Mouse (Mus musculus) lung, postnatal 36 days (tissue): ENCODE measurements around the gene Vdr.
A peak's percentile ranks its signal among the peaks of the same experiment; 100 is the strongest.

ENCODE experiments used
- DNase-seq: peaks from one replicate; pipeline ENCODE4 v3.0.0; 2022; ENCODE audit warnings: mixed read lengths

The Vdr gene

GRCm38 (mm10) chr15:97910530-97910929 is at the start of gene Vdr:
TSS of gene Vdr (minus strand) at chr15:97910630.
- DNase-seq: no peak

- DNase-seq: no peak
Measured at GRCm38 (mm10) chr15:97956416-97956815, 46.0 kb upstream of the Vdr start.

GRCm38 (mm10) chr15:97955742-97956141 is 45.3 kb upstream of the Vdr start:
- DNase-seq: no peak

- DNase-seq: no peak
Measured at GRCm38 (mm10) chr15:97955286-97955685, 44.9 kb upstream of the Vdr start.

GRCm38 (mm10) chr15:97954671-97955070 is 44.2 kb upstream of the Vdr start:
- DNase-seq: no peak

- DNase-seq: no peak
Measured at GRCm38 (mm10) chr15:97952889-97953189, 42.4 kb upstream of the Vdr start.

GRCm38 (mm10) chr15:97952137-97952888 is 41.9 kb upstream of the Vdr start:
- peak; percentile 69 for DNase-seq

- DNase-seq: no peak
Measured at GRCm38 (mm10) chr15:97950240-97950639, 39.8 kb upstream of the Vdr start.

- DNase-seq: no peak
Measured at GRCm38 (mm10) chr15:97949706-97950105, 39.3 kb upstream of the Vdr start.

GRCm38 (mm10) chr15:97948720-97949119 is 38.3 kb upstream of the Vdr start:
- no peak for DNase-seq

GRCm38 (mm10) chr15:97945656-97946315 is 35.4 kb upstream of the Vdr start:
- no peak for DNase-seq

GRCm38 (mm10) chr15:97944919-97945574 is 34.6 kb upstream of the Vdr start:
- no peak for DNase-seq

GRCm38 (mm10) chr15:97943356-97943755 is 32.9 kb upstream of the Vdr start:
- DNase-seq: no peak

- DNase-seq: no peak
Measured at GRCm38 (mm10) chr15:97942538-97942937, 32.1 kb upstream of the Vdr start.

GRCm38 (mm10) chr15:97941306-97941705 is 30.9 kb upstream of the Vdr start:
- DNase-seq: no peak

GRCm38 (mm10) chr15:97940088-97940487 is 29.7 kb upstream of the Vdr start:
- no peak for DNase-seq

GRCm38 (mm10) chr15:97938580-97938979 is 28.1 kb upstream of the Vdr start:
- DNase-seq: no peak

- no peak for DNase-seq
Measured at GRCm38 (mm10) chr15:97932441-97932840, 22.0 kb upstream of the Vdr start.

- DNase-seq: peak; percentile 19
Measured at GRCm38 (mm10) chr15:97929259-97929824, 18.9 kb upstream of the Vdr start.

GRCm38 (mm10) chr15:97927821-97928220 is 17.4 kb upstream of the Vdr start:
- DNase-seq: no peak

GRCm38 (mm10) chr15:97927018-97927417 is 16.6 kb upstream of the Vdr start:
- no peak for DNase-seq

GRCm38 (mm10) chr15:97922421-97922820 is 12.0 kb upstream of the Vdr start:
- DNase-seq: no peak

GRCm38 (mm10) chr15:97921796-97922195 is 11.4 kb upstream of the Vdr start:
- no peak for DNase-seq

GRCm38 (mm10) chr15:97920306-97920705 is 9.9 kb upstream of the Vdr start:
- no peak for DNase-seq
